Mouse (Mus musculus) 416B (cell line): ENCODE measurements at regions not wholly inside any gene's neighbourhood (a gene's known extent, or its start where the extent isn't known, plus 50 kb on each side); places are given as distances from the start of the nearest gene placed in this dataset.
"Not testable (repeated sequence)": the region's sequence is repeated elsewhere in the genome, so short reads cannot be mapped to it uniquely, and the experiment has no call there.

Source experiments
- DNase-seq: peaks from one replicate; pipeline ENCODE4 v3.0.0; 2011; ENCODE audit warnings: low read depth

DNA sequence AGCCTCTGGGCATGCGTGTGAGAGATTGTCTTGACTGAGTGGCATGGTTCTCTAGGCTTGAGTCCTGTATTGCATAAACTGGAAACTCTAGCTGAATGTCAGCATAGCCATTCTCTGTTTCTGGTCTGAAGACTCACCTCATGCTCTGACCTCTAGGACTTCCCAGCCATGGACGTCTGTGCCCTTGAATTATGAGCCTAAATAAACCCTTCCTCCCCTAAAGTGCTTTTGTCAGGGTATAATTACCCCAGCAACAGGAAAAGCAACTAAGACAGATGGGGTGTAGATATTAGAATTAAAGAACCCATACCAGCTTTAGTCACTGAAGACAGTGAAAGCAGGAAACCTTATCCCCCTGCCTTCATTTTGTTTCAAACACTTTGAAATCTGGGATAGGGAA, 253.3 kb downstream of the Tpbg start:
- DNase-seq, result no peak

DNA sequence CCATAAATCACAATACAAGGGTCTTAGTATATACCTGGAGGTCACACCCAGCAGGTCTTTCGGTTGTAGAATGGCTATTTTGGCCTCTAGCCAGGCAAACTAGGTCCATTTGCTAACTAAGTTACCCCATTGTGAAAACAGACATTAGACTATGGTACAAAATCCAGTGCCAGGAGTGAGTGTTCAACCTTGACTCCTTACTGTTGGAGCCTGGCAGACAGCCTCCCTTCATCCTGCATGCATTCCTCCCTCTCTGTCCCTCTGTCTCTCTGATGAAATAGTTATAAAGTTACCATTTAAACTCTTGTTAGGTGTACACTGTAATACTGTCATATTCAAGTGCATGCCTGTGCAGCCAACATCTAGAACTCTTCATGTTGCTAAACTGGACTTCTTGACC, 254.1 kb downstream of the Tpbg start:
- no peak for DNase-seq

DNA sequence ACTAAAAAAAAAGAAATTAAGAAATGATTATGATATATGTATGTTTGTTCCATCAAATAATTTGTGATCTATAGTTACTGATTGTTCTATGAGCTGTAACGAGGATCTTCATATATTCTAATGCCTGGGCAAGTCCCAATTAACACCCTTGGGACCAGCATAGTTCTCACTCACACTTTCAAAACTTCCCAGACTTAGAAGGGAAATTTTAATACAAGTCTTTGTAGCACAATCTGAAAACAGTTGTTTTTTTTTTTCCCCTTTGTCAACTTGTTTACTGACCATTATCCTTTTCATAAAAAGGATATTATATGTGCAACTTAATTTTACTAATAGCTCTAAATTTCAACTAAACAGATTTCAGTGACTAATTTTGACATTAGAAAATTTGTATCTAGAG, 257.1 kb downstream of the Tpbg start:
- DNase-seq, result no peak

DNA sequence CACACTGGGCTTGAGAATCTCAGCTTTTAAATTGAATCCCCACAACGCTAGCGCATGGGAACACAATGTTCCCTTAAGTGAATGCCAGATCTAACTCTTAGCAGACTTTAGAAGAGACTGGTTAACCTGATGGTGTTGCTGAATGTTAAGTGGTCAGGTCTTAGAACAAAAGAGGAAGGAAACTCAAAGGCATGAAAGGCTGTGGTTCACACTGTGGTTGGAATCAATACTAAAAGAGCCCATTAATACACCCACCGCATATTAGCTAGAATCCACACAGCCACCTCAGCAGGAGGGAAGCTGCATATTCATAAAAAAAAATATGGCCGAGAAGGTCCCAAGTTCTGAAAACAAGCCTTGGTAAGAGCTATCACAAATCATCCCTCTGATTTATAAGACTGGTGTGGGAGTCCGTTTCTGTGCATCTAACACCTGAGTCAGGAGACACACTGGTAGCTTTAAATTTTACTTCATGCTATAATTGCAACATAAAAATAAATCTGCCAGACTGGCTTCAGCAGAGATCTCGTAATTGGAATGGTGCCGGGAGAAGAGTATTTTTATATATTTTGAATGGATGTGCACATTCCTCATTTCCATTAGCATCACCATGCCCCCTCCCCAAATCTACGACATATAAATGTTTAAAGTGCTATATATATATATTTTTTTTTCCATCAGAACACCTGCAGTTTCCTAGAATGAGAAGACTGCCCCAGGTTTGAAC, 259.3 kb downstream of the Tpbg start:
- DNase-seq, result peak; percentile 51

DNA sequence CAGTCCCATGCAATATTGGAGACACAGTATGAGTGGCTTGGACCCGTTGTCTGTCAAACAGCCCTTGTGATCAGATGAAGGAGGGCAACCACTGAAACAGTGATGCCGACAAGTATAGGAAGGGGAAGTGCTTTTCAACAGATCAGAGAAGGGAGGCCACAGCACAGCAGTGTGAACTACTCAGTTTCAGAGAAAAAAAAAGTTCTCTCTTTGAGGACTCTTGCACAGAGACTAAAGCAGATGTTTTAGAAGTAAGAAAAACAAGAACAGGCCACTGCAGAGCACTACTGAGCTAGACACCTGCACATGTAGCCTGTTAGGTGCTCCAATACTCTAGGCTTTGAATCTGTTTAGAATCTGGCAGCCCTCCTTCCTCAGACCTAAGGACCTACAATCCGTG, 261.4 kb downstream of the Tpbg start:
- DNase-seq, result no peak

DNA sequence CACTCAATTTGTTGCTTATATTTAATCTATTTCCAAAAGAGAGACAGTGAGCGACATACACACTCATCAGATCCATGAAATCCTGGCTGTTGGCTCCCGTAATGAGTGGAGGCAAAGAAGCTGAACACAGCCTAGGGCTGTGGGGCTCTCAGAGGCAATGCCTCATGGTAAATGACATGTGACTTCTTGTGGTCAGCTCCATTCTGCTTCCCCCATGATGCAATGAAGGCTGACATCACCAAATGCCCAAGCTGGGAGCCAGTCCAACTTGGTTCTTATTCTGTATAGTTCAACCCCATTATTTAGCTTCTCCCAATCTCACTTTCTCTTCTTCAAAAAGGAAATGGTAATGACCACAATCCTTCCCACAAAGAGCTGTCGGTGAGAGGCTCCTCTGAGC, 262.5 kb downstream of the Tpbg start:
- peak; percentile 75 for DNase-seq

DNA sequence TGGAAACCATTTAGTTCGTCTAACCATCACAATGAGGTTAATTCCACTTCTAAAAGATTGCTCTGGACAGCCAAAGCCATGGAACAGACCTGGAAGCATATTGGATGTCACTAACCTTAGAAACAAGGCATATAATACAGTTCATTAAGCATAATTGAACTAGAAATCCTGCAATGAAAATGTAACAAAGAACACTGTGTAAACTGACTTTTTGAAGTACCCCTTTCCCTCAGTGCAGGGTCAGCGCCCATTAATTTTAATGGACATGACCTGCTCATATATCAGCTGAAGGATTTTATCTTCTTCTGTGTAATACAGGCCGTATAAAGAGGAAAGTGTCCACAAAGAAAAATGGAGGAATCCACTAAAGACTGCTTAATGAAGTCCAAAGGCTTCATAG, 263.7 kb downstream of the Tpbg start:
- no peak for DNase-seq

DNA sequence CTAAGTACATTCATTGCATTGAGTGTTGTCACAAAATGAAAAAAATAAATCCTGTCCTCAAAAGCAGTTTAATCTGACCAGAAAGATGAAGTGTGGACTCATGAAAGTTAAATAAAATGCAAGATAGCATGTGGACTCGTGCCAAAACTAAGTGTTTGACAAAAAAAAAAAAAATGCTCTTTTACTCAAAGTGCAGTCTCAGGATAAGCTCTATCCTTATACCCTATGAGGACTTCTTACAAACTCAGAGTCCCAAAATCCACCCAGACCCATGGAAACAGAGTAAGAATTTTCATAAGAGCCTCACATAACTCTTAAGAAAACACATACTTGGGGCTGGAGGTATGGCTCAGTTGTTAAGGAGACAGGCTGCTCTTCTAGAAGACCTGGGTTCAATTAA, 267.7 kb downstream of the Tpbg start:
- DNase-seq, result no peak

DNA sequence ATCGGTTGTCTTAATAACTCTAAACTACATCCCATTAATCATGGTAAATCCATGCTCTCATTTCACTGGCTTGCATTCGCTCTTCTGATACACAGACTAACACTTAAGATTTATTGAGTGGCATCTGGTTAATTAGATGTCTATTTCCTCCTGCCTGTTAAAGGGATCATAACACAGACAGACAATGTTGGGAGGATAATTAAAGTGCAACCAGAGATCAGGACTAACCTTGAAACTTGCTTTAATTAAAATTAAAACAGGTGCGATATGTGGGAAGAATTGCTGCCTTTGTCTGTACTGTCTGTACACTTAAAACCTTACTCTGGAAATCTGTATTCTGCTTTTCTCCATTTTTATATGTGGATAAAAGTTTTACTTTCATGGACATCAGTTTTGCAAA, 277.2 kb downstream of the Tpbg start:
- no peak for DNase-seq

DNA sequence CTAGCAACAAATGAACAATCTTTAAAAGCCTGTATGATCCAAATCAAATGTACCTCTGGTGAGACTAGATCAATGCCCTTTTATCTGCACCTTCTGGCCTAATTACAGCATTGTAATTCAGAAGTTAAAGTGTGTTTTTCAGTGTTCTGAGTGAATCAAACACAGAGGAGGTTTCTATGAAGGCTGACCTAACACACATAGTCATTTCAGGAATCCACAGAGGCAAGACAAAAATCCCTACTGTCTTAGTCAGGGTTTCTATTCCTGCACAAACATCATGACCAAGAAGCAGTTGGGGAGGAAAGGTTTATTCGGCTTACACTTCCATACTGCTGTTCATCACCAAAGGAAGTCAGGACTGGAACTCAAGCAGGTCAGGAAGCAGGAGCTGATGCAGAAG, 293.4 kb downstream of the Tpbg start:
- not testable (repeated sequence) for DNase-seq

DNA sequence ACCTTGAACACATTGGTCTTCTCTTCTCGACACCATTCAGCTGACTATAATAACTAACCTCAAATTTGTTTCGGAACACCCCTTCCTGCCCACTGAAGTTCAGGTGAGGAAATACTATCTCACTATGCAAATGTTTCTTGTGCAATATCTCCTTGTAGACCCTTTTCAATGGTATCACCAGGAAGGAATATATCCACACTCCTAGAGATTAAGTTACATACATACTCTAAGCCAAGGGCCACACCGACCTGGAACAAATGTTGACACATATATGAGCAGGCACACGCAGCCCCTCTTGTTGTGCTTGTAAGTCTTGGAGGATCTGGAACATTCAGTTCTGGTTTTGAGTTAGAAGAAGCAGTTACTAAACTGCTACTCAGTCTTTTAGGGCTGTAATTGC, 303.7 kb downstream of the Tpbg start:
- DNase-seq, result no peak

DNA sequence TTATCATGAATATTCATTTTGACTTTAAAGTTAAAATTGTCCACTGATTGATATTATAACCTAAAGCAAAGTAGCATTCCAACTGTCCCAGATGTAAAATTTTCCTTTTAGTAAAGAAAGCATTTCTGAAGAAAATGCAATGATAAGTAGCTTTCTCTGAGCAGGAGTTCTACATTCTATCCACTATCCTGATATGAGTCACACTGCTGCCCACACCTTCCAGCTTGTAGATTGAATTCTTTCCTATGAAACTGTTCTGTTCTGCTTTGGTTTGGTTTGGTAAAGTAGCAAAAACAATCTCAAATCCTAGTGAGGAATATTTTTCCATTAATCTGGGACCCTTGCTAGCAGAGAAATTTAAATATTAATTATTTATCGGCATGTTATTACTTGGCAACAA, 304.4 kb downstream of the Ube2cbp start:
- DNase-seq, result no peak

DNA sequence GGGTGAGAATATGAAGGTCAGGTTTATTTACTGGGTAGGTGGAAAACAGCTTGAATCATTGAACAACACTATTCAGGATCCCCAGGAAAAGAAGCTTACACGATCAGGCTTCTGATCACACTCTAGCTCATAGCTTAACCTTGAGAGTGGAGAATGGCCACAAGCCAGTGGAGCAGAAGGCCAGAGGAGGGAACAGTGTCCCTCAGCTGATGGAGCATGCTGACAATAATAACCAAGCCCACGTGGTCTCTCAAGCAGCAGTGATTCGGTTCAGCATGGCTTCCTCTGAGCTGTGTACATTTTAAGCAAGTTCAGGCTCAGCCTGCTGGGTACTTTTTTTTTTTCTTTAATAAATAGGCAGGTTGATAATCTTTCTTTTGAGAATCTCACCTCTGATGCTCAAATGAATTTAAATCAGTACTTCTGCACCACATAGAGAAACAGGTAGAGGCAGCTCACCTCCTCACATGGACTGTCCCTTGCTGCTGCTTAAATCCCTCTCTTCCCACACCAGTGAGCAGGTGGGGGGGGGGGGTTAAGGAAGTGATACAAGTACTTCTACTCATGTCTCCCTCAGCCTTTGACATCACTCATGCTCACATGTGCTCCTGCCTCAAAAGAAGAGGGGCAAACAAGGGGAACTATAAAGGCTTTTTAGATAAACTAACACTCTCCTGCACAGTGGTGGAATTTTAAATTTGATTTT, 298.2 kb downstream of the Ube2cbp start:
- DNase-seq, result no peak

DNA sequence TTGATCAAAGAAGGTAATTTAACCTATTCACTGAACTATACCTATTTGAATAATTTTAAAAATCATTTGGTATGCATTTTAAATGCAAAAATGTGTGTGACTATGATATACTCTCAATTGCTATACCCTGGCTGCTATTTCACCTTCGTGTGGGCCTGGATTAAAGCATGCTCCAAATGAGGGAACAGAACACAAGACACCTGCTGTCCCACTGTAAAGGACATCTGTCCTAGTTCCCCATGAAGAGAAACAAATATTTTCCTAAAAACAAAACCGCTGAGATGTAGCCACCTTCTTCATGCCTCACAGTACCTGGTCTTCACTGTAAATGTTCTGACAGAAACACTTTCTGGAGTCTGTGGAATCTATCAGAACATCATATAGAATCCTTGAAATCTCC, 294.0 kb downstream of the Ube2cbp start:
- DNase-seq, result no peak

DNA sequence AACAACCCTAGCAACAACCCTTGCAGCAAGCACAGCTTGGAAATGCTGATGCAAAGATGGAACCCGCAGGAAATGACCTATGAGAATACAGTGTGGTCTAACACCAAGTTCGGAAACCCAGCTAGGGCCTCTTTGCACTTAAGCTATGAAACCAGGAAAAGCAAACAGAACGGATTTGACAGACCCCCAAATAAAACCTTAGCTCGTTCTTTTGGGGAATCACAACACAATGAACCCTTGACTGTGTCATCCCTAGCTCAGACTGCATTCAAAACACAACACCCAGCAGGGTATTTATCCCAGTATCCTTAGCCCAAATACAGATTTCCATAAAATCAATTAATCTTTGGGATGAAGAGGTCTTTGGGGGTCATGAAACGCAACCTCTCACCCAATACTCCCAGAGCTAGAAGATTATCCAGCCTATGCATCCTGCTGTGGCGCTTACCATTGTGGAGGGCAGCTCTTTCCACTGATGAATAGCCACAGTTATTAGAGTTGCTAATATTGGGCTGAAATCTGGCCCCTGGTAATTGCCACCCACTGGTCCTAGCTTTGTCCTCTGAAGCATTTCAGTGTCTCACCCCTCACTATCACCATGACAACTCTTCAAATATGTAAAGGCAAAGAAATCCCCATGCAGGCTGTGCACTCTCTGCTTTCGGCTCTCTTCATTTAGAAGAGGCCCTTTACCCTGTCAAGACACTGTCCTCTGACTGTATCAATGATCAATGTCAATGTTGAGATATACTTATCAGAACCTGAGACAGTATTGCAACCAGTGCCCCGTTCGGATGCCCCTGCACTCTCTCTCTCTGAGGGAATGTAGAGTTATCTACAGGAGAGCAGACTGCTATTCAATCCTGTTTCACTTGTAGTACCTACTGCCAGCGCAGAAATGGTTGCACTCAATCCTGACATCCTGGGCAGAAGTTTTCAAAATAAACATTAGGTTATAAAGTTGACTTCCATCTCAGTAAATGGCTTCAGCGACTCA, 277.7 kb downstream of the Ube2cbp start:
- no peak for DNase-seq

DNA sequence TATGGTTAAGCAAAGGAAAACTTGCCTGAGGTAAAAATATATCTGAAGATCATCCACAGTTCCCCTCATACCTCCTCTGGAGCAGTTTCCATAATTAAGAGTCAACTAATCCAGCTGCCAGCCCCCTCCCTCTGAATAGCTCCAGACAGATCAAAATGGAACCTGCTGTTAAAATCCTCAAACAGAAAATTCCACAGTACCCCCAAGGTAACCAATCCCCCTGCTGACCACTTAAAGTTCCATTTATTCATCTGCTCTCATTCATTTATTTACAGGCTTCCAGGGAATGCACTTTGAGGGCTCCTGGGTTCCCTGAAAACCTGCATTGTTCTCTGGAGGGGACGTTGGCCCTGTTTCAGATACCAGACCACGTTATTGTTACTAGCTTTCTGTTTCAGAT, 275.9 kb downstream of the Ube2cbp start:
- no peak for DNase-seq

DNA sequence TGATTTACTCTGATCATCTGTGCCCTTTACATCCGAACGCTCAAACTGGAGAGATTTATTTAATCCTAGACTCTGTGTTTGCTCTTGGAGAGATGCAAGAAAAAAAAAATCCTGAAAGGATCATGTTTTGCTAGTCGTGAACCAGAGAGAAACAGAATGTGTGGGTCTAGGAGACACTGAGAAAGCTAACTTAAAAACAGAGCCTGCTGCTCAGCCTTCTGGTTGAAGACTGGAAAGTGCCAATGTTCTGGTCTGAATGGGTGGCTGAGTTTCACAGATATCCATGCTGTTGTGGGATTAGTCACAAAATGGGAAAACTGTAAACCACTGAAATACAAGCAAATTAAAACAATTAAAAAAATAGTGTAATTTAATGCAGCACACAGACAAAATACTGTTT, 259.7 kb downstream of the Ube2cbp start:
- DNase-seq, result no peak

DNA sequence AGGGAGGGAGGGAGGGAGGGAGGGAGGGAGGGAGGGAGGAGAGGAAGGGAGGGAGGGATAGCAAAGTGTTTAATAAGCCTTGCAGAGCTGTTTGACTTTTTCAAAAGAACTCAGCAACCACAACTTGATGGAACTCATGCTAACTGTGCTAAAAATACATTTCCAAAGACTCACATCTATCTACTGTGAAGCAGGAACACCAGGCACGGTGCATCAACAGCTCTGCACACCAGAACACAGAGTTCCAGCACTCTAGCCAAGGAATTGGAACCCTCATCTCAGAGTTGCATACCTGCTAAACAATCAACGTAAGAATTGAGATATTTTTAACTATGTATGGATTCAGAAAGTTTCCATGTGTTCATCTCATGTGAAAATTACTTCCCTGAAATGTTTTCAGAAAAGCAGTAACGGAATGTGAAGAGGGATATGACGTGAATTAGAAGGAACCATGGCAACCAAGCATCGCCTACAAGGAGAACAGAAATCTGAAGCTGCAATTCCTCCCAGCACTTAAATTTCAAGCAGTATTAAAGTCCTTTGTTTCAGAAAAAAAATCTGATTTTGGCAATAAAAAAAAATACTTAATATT, 256.3 kb downstream of the Ube2cbp start:
- DNase-seq, result no peak

DNA sequence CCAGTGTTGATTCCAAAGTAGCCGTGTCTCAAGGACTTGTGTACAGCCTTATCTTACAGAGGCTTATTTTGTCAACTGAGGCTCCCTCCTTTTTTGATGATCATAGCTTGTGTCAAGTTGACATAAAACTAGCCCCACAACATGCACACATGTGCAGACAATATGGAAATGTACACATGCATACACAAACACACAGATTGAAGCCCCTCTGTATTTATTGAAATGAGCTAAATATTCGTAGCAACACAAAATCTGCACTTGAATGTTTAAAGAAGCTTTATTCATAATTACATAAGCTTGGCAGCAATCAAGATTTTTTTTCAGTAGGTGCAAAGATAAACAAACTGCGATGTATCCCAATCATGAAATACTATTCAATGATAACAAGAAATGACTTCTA, 253.5 kb downstream of the Ube2cbp start:
- DNase-seq, result no peak

DNA sequence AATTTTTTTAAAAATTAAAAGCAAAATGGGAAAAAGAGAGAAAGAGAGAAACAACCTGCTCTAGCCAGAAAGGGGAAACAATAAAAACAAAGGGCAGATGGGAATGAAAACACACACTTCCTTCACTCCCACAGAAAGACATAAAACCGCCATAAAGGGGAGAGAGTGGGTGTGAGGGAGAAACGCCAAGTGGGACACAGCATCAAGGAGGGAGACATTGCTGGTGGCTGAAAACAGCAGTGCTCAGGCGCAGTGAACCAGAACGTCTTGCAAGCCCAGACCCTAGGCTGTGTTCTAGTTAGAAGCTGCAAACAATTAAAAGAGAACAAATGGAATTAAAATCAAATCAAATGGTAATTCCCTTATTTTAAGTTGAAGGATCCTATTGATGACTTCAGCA, 245.1 kb downstream of the Ube2cbp start:
- no peak for DNase-seq

DNA sequence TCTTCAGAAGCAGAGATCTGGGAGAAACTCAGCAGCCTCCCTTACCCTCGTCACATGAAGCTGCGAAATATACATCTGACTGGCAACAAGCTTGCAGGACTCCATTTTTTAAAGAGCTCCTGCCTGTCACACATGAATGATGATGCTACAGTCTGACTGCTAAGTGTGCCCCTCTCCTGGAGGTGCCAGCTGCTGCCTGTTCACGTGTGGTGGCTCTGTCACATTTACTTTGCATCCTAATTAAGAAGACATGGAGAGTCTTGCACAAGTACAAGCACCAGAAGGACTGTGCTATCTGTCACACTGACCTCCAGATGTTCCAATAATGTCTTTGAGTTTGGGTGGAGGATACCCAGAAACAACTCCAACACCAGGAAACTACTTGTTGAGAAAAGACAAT, 240.2 kb downstream of the Ube2cbp start:
- DNase-seq, result no peak

DNA sequence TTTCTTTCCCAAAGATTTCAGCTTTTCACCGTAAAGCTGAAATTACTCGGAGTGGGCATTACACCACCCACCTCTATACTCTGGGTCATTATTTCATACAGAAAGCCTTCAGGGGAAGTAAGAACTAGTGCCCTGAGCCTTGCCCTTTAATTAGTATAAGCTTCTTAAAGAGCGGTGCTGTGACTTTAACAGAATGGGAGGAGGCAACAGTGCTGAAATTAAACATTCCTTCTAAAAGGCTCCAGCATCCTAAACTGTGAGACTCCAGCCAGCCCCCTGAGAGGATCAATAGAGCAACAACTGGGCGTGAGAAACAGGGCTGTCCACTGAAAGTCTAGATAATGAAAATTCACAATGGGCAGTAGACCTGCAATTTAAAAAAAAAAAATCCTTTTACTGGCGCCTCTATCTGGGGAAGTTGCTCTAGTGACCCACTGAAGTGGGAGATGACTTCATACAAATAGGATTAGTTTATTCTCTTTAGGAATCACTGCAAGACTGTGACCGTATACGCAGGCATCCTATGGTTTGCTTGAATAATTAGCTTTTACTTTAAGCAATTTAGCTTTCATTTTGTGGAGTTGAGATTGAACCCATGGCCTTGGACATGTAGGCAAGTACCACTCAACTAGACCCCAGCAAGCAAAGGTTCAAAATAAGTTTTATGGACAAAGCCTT, 233.9 kb downstream of the Ube2cbp start:
- DNase-seq, result no peak
